Mouse (Mus musculus) bone marrow, adult 2 months (tissue): Measurements from ENCODE around the gene Atcay.

Experiments
- CTCF ChIP-seq: fragments of 200-500 bp; IDR thresholded peaks from 2 replicates; pipeline ENCODE4 v1.5.1; 2011; ENCODE audit warnings: low read length, control low read depth; ENCODE audit not compliant: control insufficient read depth, insufficient read depth
- POLR2A ChIP-seq: fragments of 200-500 bp; IDR thresholded peaks from 2 replicates; pipeline ENCODE4 v1.6.1; 2011; ENCODE audit warnings: low read depth, mild to moderate bottlenecking, control low read depth, low read length, borderline replicate concordance; ENCODE audit not compliant: control insufficient read depth

DNA sequence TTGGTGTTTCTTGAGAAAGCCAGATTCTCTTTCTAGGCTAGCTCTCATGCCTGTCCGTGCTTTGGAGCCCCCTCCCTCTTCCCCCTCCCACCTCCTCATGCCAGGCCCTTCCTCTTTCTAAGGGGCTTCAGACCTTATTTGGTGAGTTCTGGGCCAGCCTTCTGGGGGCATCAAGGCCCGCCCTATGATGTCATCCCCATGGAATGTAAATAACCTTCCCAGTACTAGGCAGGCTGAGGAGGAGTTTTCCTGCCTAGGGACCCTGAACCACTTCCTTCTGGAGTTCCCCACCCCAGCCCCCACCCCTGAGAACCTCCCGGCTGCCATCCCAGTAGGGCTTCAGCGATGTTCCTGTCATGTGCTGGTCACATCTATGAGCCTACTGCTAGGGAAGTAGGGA lies 45.9 kb downstream of the Atcay start:
- TF ChIP-seq POLR2A (no peak), CTCF (no peak)
